Mouse (Mus musculus) layer of hippocampus, adult 8-10 months (tissue): Measurements from ENCODE around the gene Wdr4. TPM values are rescaled to one million over a fixed set of nuclear protein-coding genes. Genes with fewer than 3 reads are reported as not detected.

Experiments used
- DNase-seq, 2 experiments: peaks; one replicate each; pipeline ENCODE4 v3.0.0; 2022; ENCODE audit warnings: low spot score in 2 of 2
- total RNA-seq, 4 experiments: library from RNA; stranded (reverse); gene quantifications; 2 replicates each; pipeline ENCODE4 v1.2.4; 2022

Gene Wdr4
- total RNA-seq, 4 experiments from 2014 or later, result 20.3 to 32.1 (median 23.7) TPM

DNA sequence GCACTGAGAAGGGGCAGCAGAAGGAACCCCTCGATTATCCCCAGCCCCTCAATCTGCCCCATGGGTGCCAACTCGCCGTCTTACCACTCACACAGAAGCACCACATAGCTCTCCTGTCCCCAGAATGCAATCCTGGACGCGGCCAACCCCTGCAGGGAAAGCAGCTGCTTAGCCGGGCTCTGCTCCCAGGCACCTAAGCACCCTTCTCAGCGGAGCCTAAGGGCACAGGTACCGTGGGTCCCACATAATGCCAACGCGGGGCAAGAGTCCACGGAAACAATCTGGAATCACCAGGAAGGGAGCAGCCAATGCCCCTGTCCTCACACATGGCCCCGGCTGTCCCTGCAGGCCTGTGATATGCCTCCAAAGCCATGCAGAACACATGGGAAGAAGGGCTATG, 20.1 kb downstream of the Wdr4 start:
- no peak for DNase-seq

DNA sequence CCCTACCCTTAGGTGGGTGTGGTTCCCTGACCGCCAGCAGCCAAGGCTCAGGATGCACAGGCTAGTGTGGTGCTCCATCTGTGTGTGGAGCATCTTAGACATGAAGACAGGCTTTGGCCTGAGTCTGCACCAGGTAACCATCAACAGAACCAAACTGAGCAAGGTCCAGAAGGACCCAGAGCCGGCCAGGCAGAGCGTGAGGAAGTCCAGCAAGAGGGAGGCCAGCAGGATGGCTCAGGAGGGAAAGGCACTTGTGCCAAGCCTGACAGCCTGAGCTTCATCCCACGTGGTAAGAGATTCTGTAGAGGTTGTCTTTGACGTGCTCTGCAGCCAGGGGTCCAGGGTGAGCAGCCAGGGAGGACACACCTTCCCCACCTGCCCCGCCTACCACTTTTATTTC, 22.1 kb downstream of the Wdr4 start:
- DNase-seq, result no peak

DNA sequence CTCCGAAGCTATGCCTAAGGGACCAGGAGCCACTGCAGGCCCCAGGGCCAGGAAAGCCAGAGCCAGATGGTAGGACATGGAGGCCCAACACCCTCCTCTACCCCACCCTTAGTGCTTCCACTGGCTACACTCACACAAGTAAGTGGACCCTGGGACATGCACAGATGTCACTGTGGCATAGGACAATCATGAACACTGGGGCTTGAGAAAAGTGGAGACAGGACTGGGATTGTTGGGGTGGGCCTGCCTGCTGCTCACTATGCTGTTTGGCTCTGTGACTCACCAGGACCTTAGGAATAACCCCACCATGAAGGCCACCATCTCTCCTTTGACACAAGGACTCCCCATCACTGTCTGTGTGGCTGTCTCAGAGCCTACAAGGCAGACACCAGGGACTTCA, 24.8 kb downstream of the Wdr4 start:
- DNase-seq, result no peak

DNA sequence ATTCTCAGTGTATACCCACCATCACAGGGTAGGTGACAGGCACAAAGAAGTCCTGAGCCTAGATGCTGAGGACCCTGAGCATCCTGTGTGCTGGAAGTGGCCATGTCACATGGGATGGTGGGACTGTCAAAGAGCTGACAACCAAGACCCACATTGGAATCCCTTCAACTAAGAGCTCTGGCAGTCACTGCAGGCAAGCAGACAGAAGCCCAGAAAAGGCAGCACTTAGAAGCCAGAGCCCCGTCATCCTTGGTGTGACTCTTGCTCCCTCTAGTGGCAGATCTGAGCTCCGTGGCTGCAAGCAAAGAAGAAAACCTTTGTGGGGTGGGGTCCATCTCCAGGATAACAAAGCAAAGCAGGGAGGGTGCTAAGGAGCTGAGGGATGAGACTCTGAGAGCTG, 27.4 kb downstream of the Wdr4 start:
- DNase-seq, result peak; percentile 72 to 81

DNA sequence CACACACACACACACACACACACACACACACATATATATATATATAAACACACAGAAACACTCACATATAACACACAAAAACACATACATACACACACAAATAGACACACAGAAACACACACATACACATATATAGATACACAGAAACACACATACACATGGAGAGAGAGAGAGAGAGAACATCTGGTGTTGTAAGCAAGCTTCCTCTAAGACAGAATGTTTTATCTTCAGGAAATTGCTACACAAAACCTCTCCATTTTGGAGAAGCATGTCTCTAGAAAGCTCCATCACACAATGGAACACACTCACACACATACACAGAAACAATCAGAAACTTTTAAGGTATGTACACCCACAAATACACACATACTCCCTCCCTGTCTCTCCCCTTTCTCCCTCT, 28.4 kb downstream of the Wdr4 start:
- DNase-seq, result no peak

DNA sequence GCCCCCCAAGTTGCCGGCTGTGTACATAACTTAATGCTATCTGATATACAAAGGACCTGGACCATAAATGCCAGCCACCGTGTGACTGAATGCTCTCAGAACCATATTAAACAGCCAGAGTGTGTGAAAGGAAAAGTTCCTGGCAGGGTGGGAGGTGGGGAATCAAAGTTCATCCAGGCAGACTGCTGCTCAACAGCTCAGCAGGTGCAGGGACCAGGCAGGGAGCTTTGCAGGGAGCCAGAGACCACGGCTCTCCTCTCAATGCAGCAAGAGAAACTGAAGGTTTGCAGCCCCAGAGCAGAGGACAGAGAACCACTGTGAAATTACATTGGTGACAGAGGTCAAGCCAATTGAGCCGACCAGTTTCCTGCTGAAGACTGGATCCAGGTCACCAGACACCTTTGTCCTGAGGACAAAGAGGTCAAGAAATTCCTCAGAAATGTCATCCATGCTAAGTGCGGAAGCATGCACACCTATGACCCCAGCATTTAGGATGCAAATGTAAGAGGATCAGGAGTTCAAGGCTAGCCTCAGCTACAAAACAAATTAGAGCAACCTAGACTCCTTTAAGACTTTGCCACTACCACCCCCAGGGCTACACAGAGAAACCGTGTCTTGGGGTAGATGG, 32.2 kb downstream of the Wdr4 start:
- DNase-seq, result no peak

DNA sequence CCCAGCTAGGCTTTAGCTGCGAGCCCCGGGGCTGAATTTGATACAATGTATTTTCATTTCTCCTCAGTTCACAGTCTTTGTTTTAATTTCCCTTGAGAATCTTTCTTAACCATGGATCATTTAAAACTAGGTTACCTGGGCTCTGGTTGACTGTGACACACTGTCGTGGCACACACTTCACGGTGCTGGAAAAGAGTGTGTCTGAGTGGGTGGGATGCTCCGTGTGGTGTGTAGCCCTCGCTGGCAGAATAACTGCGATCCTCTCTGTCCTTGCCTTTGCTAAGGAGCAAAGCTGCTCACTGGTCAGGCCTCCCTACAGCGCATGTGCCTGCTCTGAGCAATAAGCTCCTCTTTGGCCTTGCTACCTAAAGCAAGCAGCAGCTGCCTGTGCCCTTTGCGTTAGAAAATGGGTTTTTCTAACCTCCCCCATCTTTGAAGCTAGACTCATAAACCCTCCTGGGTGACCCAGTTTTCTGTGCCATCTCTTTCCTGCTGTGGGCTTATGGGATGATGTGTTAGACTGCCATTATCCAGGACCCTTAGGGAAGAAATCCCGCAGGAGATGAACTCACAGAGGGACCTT, 33.1 kb downstream of the Wdr4 start:
- DNase-seq, result no peak

DNA sequence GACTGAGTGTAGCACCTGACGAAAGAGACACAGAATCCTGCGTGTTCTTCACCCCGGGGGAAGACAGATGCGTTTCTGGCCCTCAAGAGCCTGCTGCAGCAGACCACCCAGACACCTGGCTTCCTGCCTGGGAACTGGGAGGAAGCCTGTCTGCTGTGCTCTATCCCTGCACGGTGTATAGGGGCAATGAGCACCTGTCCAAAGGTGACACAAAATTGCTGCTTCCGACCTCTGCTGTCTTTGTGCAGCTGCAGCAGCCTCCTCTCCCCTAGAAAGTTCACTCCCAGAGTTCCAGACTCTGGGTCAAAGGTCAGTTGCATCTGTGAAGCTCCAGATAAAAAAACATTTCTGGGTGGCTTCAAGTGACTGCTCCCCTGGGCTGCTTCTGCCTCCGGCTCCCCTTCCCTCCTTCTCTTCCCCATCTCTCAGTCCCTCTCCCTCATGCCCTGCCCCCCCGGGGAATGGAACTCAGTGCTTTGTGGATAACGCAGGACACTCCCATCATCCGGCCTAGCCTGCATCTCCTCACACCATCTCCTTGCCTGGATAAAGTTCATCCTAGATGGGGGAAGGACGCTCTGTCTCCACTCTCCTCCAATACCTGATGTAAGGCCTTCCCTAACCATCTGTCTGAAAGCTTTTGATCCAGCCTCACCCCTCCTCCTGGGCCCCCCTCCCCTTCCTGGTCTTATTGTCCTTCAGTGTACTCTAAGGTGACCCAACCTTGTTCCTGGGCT, 40.5 kb downstream of the Wdr4 start:
- no peak for DNase-seq

DNA sequence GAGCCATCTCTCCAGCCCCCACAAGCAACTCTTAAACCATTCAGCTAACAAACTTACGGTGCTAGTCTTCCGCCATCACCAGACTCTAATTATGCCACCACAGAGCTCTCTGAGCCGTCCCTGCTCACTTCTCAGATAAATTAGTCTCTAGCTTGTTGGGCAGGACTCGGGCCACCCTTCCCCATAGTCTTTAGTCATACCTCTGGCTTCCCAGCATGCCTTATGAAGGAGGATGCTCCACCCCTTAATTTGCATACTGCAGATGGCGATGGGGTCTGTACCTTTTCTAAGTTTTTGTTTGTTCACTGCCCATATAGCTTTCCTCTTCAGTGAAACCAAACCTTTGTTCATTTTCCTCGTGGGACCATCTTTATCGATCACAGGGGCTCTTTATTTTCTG, 41.2 kb downstream of the Wdr4 start:
- no peak for DNase-seq

DNA sequence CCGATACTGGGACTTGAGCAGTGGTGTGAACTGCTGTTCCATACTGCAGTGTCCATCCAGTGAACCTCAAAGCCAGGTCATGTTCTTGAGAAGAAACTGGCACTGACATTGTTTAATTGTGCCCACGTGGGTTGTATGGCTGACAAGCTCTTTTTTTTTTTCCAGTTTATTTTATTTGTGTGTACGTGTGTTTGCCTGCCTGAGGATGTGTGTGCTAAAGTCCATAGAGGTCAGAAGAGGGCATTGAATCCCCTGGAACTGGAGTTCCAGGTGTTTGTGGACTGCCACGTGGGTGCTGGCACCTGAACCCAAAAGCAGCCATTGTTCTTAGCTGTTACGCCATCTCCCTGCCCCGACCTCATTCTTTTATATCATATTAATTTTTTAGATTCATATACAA, 45.4 kb downstream of the Wdr4 start:
- no peak for DNase-seq

DNA sequence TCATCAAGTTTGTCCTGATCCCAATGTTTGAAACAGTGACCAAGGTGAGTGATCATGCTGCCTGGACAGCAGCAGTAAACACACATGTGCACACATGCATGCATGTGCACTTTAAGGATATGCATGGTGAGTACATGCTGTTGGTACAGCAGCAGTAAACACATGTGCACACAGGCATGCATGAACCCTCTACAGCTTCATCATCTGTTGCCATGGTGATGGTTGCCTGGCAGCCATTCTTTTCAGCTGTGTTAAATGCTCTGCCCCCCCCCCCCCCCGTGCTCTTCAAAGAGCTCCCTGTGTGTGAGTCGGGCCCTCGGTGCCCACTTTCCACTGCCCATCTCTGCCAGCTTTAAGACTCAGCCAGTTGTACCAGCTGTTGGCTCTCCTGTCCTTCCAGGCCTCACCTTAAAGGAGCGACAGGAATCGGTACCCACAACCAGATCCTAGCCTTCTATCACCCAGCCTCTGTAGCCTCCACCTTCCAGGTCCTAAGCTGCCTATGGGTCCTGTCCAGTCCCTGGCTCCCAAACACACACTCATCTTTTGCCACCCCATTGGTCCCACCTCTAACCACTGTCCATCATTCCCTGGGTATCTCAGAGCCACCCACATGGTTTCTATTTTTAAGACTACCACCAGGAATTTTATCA, 48.9 kb downstream of the Wdr4 start:
- DNase-seq, result no peak

DNA sequence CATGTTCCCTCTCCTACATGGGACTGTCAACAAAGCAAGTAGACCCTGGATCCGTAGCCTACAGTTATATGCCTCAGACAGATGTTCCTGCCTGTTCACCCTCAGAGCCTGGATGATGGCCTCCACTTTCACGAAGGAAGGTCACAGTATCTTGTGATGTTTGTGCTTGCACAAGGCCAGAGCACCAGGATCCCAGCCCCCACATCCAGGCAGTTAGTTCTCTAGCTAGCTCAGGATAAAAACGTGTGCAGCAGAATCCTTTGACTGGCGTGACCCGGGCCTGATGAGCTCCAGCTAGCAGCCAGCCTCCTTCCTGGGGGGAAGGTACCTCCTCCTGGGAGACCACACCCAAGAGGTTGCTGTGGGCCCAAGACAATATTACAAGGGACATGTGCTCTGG, 51.3 kb downstream of the Wdr4 start:
- no peak for DNase-seq

DNA sequence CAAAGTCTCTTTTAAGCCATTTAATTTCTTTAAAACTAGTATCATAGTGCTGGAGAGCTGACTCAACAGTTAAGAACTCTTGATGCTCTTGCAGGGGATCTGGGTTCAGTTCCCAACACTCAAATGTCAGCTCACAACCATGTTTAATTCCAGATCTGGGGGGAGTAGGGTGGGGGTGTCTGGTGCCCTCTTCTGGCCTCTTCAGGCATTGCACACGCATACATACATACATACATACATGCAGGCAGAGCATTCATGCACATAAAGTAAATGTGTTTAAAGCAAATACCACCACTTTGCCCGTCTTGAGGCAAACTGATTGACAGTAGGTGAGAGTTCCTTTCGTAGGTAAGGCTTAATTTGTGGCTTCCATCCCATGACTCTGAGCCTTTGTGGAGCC, 52.9 kb downstream of the Wdr4 start:
- DNase-seq, result no peak

DNA sequence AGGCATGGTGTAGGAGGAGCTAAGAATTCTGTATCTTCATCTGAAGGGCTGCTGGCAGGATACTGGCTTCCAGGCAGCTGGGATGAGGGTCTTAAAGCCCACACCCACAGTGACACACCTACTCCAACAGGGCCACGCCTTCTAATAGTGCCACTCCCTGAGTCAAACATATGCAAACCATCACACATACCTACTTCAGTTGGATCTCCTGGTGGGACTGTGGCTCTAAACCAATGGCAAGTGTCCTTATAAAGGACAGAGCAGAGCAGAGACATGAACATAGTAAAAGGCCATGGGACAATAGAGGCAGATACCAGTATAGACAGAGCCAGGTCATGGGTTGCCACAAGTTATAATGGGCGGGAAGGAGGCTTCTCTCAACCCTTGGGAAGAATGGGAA, 57.3 kb downstream of the Wdr4 start:
- no peak for DNase-seq

DNA sequence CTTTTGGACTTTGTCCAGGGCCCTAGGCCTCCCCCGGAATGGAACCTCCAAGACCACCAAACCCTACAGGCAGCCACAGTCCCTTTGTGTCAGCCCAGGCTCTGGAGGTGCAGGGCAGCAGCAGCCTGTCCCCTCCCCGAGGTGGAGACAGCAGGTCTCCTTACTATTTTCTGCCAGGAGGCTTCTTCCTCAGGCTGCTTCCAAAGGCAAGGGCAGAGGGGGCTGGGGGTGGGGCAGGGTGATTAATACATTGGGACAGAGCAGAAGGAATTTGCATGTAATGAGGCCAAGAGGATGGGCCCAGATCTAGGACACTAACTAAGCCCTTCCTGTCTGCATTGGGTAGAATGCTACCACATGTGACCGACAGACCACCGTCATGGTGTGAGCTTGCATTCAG, 59.4 kb downstream of the Wdr4 start:
- no peak for DNase-seq

DNA sequence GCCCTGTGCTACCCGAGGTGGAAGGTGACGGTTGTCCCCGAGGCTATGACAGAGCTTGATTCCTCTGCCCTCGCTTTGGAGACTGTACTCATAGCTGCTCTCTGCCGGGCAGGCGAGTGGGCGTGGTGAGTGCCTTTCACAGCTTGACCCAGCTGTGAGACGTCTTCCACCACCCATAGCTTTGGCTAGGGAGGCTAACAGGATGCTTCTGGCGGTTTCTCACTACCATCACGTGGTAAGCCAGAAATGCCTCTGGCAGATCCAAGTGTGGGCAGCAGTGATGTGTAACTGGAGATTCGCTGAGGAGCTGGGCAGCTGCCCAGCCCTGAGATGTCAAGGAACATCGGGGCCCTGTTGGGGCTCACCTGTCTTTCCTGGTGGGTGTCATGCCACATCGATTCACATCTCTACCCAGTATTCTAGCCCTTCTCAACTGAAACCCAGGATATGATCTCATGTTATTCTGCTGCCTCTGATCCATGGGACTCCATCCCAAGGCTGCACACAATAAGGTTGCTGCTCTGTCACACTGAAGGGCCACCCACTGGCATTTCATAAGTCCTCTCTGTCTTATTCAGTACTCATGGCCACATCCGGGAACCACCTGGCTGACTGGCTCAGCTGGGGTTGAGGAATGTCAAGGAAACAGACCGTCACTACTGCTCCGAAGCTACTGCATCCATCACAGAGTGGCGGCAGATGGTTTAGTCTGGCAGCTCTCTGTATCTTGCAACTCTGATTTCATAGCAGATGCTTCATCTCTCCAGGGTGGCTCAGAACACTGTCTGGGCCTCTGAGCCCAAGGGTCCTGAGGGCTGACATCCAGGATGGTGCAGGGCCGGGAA, 62.8 kb downstream of the Wdr4 start:
- peak; percentile 52 to 65 for DNase-seq

DNA sequence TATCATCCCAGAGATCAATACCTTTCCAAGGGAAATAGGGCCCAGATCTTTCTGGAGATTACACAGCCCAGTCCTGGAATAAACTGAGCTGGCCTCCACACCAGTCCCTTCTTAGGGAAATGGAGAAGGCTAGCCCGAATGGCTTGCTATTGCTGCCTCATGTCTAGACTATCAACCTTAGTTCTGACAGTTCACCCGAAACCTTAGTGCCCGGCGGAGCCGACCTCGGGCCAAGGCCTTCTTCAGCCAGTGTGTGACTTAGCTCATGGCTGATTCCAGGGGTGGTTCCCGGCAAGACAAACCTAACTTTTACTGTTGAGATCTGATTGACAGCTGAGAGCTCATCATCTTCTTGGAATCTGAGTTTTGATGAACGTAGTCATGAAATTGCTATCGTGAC, 65.7 kb downstream of the Wdr4 start:
- DNase-seq, result no peak

DNA sequence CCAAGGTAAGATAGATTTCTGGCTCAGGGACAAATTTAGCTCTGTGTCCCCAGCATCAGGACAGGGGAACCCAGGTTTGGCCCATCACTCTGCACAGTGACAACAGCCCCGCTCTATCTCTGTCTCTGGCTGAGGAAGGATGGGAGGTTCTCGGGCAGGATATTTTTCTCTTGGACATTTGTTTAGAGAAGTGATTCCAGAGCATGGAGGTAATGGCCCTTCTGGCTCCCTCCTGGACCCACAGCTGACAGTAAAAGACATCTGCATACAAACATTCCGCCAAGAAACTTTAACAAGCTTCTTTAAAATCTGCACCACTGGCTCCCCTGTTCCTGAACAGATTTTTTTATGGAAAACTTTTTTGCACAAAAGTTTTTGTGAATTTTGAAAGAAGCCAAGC, 66.3 kb downstream of the Wdr4 start:
- DNase-seq, result no peak

DNA sequence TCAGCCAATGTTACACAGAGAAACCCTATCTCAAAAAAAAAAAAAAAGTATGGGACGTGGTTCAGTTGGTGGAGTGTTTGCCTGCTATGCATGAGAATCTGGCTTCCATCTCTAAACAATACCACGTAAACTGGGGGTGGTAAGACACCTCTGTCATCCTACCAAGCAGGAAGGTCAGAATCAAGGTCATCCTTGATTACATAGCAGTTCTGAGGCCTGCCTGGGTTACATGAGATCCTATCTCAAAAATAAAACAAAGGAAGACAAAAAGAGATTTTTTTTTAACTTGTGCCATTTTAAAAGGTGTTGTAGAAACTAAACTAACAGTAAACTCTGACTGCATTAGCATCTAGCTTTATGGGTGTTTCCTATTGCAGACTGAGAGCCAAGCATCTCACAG, 67.0 kb downstream of the Wdr4 start:
- no peak for DNase-seq

DNA sequence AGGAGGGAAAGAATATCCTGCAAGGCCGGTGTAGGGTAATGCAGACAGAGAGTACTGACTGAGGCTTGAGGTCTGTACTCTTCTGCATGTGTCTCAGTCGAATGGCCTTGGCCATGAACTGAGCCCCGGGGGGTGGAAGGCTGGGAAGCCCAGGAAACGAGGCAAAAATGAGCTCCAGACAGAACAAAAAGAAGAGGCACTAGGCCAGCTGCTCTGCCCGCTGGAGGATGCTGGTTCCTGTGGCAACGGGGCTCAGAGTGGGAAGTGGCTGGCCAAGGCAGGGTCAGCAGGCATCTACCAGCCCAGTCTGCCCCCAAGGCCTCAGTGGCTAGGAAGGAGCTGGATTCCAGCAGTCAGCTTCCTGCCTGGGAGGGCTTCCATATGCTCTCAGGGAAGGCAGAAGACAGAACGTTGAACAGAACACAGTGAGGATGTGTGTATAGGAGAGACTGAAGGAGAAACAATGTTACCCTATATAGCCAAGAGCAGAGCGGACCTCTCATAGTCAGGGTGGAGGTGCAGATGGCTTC, 68.5 kb downstream of the Wdr4 start:
- DNase-seq, result peak; percentile 68 to 70

DNA sequence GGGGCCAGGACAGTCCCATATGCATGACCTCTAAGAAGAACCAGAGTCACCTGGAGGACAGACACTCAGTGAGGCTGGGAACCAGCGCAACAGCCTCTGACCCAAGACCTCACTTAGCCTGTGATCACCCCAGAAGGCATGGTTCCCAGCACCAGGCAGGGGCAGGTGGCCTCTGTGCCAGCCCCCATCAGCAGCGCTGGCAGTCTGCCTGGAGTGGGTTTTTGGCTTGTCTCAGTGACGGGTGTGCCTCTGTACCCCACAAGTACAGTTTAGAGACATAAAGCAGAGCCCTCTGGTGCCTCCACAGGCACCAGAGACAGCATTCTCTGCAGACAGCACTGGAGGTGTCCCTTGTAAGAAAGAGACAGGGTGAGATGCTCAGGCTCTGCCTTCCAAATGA, 69.6 kb downstream of the Wdr4 start:
- DNase-seq, result no peak
